Mouse (Mus musculus) neural tube, embryonic 10.5 days (tissue): ENCODE results near the gene Fam78b.

Experiments
- DNase-seq: peaks from one replicate; pipeline ENCODE4 v3.0.0-alpha.2; 2017; ENCODE audit warnings: low spot score; ENCODE audit errors: extremely low spot score

The Fam78b gene

GRCm38 (mm10) chr1:167001174-167001843, at the start of gene Fam78b:
Fam78b (plus strand) TSS chr1:167001417.
- peak; percentile 65 for DNase-seq

GRCm38 (mm10) chr1:166964508-166964907, 36.7 kb upstream of the Fam78b start:
- peak; percentile 38 for DNase-seq

GRCm38 (mm10) chr1:166968271-166968670, 32.9 kb upstream of the Fam78b start:
- no peak for DNase-seq

GRCm38 (mm10) chr1:166973731-166974130, 27.5 kb upstream of the Fam78b start:
- DNase-seq = no peak

- DNase-seq = no peak
Observed at GRCm38 (mm10) chr1:166978611-166979010, 22.6 kb upstream of the Fam78b start.

- DNase-seq = no peak
Observed at GRCm38 (mm10) chr1:166994266-166994665, 7.0 kb upstream of the Fam78b start.

GRCm38 (mm10) chr1:166996250-166996649, 5.0 kb upstream of the Fam78b start:
- DNase-seq = no peak

- DNase-seq = no peak
Observed at GRCm38 (mm10) chr1:166996811-166997210, 4.4 kb upstream of the Fam78b start.

GRCm38 (mm10) chr1:167000529-167001173, 566 bp upstream of the Fam78b start:
- DNase-seq = peak; percentile 91

- DNase-seq = peak; percentile 53
Observed at GRCm38 (mm10) chr1:167001844-167002485, 748 bp downstream of the Fam78b start.

- peak; percentile 62 for DNase-seq
Observed at GRCm38 (mm10) chr1:167002486-167002850, 1.3 kb downstream of the Fam78b start.

GRCm38 (mm10) chr1:167004621-167005020, 3.4 kb downstream of the Fam78b start:
- no peak for DNase-seq

- DNase-seq = no peak
Observed at GRCm38 (mm10) chr1:167007341-167007740, 6.1 kb downstream of the Fam78b start.

GRCm38 (mm10) chr1:167010190-167010589, 9.0 kb downstream of the Fam78b start:
- no peak for DNase-seq

GRCm38 (mm10) chr1:167011301-167011700, 10.1 kb downstream of the Fam78b start:
- peak; percentile 33 for DNase-seq

GRCm38 (mm10) chr1:167012616-167013015, 11.4 kb downstream of the Fam78b start:
- DNase-seq = no peak

- peak; percentile 25 for DNase-seq
Observed at GRCm38 (mm10) chr1:167013234-167013864, 12.1 kb downstream of the Fam78b start.

- no peak for DNase-seq
Observed at GRCm38 (mm10) chr1:167016269-167016668, 15.1 kb downstream of the Fam78b start.

- DNase-seq = no peak
Observed at GRCm38 (mm10) chr1:167022001-167022424, 20.8 kb downstream of the Fam78b start.

GRCm38 (mm10) chr1:167022541-167023121, 21.4 kb downstream of the Fam78b start:
- no peak for DNase-seq

- no peak for DNase-seq
Observed at GRCm38 (mm10) chr1:167023794-167024193, 22.6 kb downstream of the Fam78b start.

GRCm38 (mm10) chr1:167024961-167025360, 23.7 kb downstream of the Fam78b start:
- no peak for DNase-seq
